Mouse (Mus musculus): ENCODE measurements at regions not wholly inside any gene's neighbourhood (a gene's known extent, or its start where the extent isn't known, plus 50 kb on each side); places are given as distances from the start of the nearest gene placed in this dataset.

DNA sequence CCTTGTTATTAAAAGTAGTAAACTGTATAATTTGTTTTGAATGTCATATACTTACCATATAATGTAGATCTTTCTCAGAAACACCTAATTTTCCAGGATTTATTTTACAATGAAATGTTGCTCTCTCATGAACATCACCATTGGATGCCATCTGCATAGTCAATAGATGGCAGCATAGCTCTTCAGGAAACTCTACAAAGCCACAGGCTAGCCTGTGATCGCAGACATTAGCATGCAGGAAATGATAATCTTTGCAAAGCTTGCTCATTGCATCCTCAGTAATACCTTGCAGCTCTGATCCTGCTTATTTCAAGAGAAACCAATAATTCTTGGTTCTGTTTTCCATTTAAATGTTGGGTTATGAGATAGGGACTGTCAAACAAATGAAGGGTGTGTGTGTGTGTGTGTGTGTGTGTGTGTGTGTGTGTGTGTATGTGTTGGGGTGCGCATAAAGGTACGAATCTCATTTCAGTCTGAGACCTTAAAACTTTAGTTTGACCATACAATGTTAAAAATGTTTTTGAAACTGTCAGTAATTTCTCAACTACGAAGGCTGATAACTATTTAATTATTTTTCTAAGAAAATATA lies 1595.1 kb upstream of the Pcdh10 start:
- no peaks in the 10 kb centered on the region for H3K36me3 ChIP-seq (ENCODE audit: insufficient read depth, low read length)
- no peak overlapping the region for H3K4me3 ChIP-seq (ENCODE audit: low read depth, low read length)
- H3K27me3 ChIP-seq (ENCODE audit: insufficient read depth, low read length): no peaks in the 10 kb centered on the region
- DNase-seq (ENCODE audit: low spot score): peak; percentile 86
- H3K9me3 ChIP-seq (ENCODE audit: low read length): no peaks in the 10 kb centered on the region
- peak; percentile 78 for ATAC-seq (ENCODE audit: low FRiP score)
- no peaks in the 10 kb centered on the region for H3K4me1 ChIP-seq (ENCODE audit: insufficient read depth, low read length)
- H3K4me2 ChIP-seq (ENCODE audit: low read depth, low read length, poor library complexity, severe bottlenecking): no peak overlapping the region
- TF ChIP-seq CTCF (IDR thresholded peaks at IDR 0.05): peak; percentile 89
- no peak overlapping the region for H3K9ac ChIP-seq (replicated peaks; ENCODE audit: low read length, poor library complexity, severe bottlenecking)
- no peak overlapping the region for H3K27ac ChIP-seq (ENCODE audit: low read depth, low read length)
- WGBS: 66% methylated on average over 4 of the region's 4 CpGs

DNA sequence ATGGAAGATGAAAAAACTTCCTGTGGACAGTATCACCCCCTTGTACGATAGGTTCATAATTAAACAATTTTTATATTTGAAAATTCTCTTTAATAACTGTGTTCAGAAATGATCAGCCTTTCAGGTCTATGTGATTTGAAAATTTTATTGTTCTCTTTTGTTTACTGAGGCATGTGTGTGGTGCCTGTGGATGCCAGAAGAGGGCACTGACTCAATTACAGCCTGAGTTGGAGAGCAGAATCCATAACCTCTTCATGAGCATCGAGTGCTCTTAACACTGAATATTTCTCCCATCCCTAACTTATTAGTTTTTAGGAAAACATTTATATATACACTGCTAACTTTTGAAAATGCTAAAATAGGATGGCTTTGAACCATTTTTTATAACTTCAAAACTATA lies 1594.0 kb upstream of the Pcdh10 start:
- Histone ChIP-seq H3K9me3 (ENCODE audit: low read length) (no peaks in the 10 kb centered on the region), H3K36me3 (ENCODE audit: insufficient read depth, low read length) (no peaks in the 10 kb centered on the region), H3K4me1 (ENCODE audit: insufficient read depth, low read length) (no peaks in the 10 kb centered on the region), H3K9ac (replicated peaks; ENCODE audit: low read length, poor library complexity, severe bottlenecking) (no peak overlapping the region), H3K27ac (ENCODE audit: low read depth, low read length) (no peak overlapping the region), H3K4me3 (ENCODE audit: low read depth, low read length) (no peak overlapping the region), H3K27me3 (ENCODE audit: insufficient read depth, low read length) (no peaks in the 10 kb centered on the region), H3K4me2 (ENCODE audit: low read depth, low read length, poor library complexity, severe bottlenecking) (no peak overlapping the region)
- ATAC-seq (ENCODE audit: low FRiP score): no peak
- peak; percentile 38 for DNase-seq (ENCODE audit: low spot score)
- TF ChIP-seq CTCF (IDR thresholded peaks at IDR 0.05): peak; percentile 63
- 83% methylated on average over 2 of the region's 2 CpGs for WGBS
